Mouse (Mus musculus): ENCODE measurements around the gene Olfr656. TPM values are rescaled to one million over a fixed set of nuclear protein-coding genes. Genes with fewer than 3 reads are reported as not detected.
A peak's percentile ranks its signal among the peaks of the same experiment; 100 is the strongest.

Olfr656 gene
- total RNA-seq (2021), result not detected in 2 replicates
- long read RNA-seq, experiment 1, result 0 reads
- long read RNA-seq, experiment 2, result 0 reads

- no peak for DNase-seq
Measured at GRCm38 (mm10) chr7:104613655-104614054, at the start of gene Olfr656. Gene Olfr656, plus strand, starts transcription at chr7:104613955.

GRCm38 (mm10) chr7:104577014-104577413, 36.7 kb upstream of the Olfr656 start, which contains the start of gene Olfr653:
Gene Olfr653, plus strand, starts transcription at chr7:104577314.
- no peak for DNase-seq

DNA sequence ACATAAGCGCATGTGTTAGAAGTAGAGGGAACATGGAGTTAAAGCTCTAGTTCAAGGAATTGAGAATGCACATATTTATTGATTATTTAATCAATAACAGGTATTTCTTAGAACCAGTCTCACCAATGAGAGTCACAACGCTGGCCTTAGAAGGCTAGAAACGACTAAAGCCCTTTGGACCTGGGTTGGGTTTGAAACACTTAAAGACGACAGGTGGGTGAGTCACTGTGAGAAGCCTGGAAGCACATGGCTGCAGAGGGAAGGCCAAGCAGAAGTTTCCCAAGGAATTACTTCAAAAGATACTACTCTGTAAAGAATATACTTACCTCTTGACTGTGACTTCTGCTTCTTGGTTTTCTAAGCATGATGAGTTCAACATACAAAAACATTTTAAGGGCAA, 32.9 kb upstream of the Olfr656 start:
- no peak for DNase-seq

- no peak for DNase-seq
Measured at GRCm38 (mm10) chr7:104581429-104581828, 32.3 kb upstream of the Olfr656 start.

GRCm38 (mm10) chr7:104586725-104587124, 27.0 kb upstream of the Olfr656 start, which contains the start of gene Olfr654:
Gene Olfr654, plus strand, starts transcription at chr7:104587025.
- DNase-seq, result no peak

GRCm38 (mm10) chr7:104588274-104588673, 25.5 kb upstream of the Olfr656 start:
- DNase-seq, result no peak

DNA sequence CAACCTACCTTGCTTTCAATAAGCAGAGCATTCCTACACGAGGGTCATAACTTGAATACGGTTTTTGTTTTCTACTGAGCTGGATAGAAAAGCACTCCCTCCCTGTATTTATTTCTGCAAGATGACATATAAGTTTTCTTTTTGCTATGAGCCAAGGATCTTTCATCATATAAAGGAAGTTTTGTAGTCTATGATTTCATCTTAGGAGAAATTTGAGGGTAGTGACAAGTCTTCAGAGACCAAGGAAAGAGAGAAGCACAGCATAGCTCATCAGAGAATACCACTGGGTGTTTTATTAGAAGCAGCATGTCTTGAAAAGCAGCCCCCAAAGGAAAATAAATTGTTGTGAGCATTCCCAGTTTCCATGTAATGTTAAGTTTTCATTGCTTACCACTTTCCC, 12.1 kb upstream of the Olfr656 start, which contains the start of gene Olfr655:
Gene Olfr655 (minus strand): TSS at position 101 of the 400 bp plus-strand sequence.
- DNase-seq, result no peak

DNA sequence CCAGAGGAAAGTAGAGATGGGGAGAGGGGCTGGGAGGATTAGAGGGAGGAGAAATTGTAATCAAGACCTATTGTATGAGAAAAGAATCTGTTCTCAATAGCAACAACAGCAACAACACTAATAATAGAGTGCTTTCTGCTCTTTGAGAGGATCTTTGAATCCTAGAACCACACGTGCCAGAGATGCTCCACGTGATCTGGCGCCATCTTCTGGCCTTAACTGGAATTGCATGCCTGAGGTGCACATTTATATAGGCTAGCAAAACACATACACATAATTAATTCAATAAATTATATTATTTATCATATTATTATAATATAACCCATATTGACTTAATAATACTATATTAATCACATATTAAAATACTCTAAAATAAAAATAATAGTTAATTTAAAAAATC, 10.6 kb upstream of the Olfr656 start:
- DNase-seq, result peak; percentile 67

- no peak for DNase-seq
Measured at GRCm38 (mm10) chr7:104604727-104605126, 9.0 kb upstream of the Olfr656 start.

DNA sequence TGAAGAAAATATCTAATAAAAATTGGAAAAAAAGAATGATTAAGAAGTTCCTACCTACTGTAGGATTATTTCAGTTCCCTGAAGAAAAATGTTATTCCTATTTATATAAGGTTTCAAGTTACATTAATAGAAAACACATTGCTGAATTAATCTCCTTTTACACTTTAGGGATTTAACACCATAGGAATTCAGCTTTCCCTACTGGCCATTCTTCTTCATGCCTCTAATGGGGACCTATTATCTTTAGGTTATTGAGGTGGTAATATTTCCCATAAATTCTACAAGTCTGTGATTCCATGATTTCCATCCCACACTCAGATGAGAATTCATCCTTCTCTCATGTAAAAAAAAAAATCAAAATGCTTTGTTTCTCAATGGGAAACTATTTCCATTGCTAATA, 10.7 kb downstream of the Olfr656 start, which contains the start of gene Olfr657:
Gene Olfr657 (plus strand): TSS at position 301 of the 400 bp plus-strand sequence.
- DNase-seq, result no peak

DNA sequence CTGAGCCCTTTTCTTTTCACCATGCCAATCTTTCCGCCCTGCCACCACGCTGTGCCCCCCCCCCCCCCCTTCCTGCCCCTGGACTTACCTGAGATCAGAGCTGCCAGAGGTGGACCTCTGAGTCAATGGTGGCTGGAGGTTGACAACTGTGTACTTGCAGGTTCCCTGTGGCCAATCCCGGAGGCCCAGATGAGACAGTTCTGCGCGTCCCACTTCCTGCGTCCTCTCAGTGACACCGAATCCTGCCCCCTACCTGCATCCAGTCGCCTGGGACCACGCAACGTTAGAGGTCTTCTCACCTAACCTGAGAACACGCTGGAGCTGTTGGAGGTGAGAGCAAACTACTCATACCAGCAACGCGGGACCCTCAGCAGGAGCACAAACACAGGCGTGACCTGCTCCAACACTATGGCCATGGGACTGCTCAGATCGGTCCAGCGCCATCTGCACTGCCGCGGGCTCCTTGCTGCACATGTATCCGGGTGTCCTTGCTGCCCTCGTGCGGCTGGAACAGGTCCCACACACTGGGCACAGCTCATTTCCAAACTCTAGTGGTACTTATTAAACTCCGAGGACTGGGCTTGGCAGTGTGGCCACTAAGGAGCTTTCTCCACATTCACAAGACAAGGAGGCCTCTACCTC, 33.2 kb downstream of the Olfr656 start, which contains the start of gene Olfr658:
Gene Olfr658 (minus strand): TSS at position 465 of the 642 bp plus-strand sequence.
- peak; percentile 58 for DNase-seq

DNA sequence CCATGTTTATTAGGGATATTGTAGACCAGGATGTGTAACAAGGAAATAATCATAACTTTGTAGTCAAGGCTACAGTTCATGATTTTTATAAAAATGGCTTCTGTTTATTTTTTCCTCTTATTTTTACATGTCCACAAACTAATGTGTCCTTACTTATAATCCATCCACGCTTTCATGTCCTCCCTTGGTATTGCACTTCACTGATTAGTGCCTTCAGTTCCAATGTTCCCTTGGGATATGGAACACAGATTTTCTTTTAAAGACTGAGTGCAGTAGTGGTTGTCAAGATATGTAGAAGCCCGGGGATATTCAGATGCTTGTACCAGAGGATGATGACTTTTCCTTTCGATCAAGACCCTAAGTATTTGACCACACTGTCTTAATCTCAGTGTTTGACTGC, 52.7 kb downstream of the Olfr656 start, which contains the start of gene Olfr659:
Gene Olfr659 (plus strand): TSS at position 301 of the 400 bp plus-strand sequence.
- DNase-seq, result no peak

Other genes starting within 250 kb of the Olfr656 start
- 0.53 TPM in 1 of 2 replicates, not detected in the other for gene Trim30b, start 244.1 kb upstream of the Olfr656 start, total RNA-seq (2021)
- gene Trim30c, start 213.1 kb upstream of the Olfr656 start, total RNA-seq (2021), result 0.23 TPM in 1 of 2 replicates, not detected in the other
- 3.6 and 7.3 TPM in 2 replicates for gene Trim30a, start 148.8 kb upstream of the Olfr656 start, total RNA-seq (2021)
- gene Trim30d, start 106.1 kb upstream of the Olfr656 start, total RNA-seq (2021), result 4.1 and 4.3 TPM in 2 replicates
- gene Olfr651, start 63.8 kb upstream of the Olfr656 start, total RNA-seq (2021), result not detected in 2 replicates
- gene Olfr652, start 53.1 kb upstream of the Olfr656 start, total RNA-seq (2021), result not detected in 2 replicates
- gene Olfr653, start 36.6 kb upstream of the Olfr656 start, total RNA-seq (2021), result not detected in 2 replicates
- gene Olfr654, start 26.9 kb upstream of the Olfr656 start, total RNA-seq (2021), result not detected in 2 replicates
- gene Olfr655, start 12.2 kb upstream of the Olfr656 start, total RNA-seq (2021), result not detected in 2 replicates
- gene Olfr657, start 10.8 kb downstream of the Olfr656 start, total RNA-seq (2021), result not detected in 2 replicates
- not detected in 2 replicates for gene Olfr658, start 33.4 kb downstream of the Olfr656 start, total RNA-seq (2021)
- not detected in 2 replicates for gene Olfr659, start 52.8 kb downstream of the Olfr656 start, total RNA-seq (2021)
- gene Olfr661, start 72.5 kb downstream of the Olfr656 start, total RNA-seq (2021), result not detected in 2 replicates
- not detected in 2 replicates for gene Usp17le, start 163.5 kb downstream of the Olfr656 start, total RNA-seq (2021)
- not detected in 2 replicates for gene Usp17lb, start 228.6 kb downstream of the Olfr656 start, total RNA-seq (2021)
- not detected in 2 replicates for gene Usp17la, start 243.1 kb downstream of the Olfr656 start, total RNA-seq (2021)